Mouse (Mus musculus) testis, postnatal 14 days (tissue): ENCODE data around the gene Gdf10.

Source experiments
- DNase-seq: peaks from one replicate; pipeline ENCODE4 v3.0.0; 2021; ENCODE audit warnings: low spot score

The Gdf10 gene

GRCm38 (mm10) chr14:33939117-33939516 is 15.7 kb downstream of the Gdf10 start:
- no peak for DNase-seq

- DNase-seq, result no peak
Measured at GRCm38 (mm10) chr14:33940739-33941138, 17.4 kb downstream of the Gdf10 start, which contains the start of gene Gdf2. Gene Gdf2 (plus strand): TSS chr14:33941039.

- DNase-seq, result no peak
Measured at GRCm38 (mm10) chr14:33942222-33942621, 18.8 kb downstream of the Gdf10 start.

- DNase-seq, result no peak
Measured at GRCm38 (mm10) chr14:33946125-33946524, 22.7 kb downstream of the Gdf10 start.

- DNase-seq, result no peak
Measured at GRCm38 (mm10) chr14:33952233-33952981, 29.0 kb downstream of the Gdf10 start.

- DNase-seq, result no peak
Measured at GRCm38 (mm10) chr14:33953761-33954160, 30.4 kb downstream of the Gdf10 start, which contains the start of gene Rbp3. Gene Rbp3 (plus strand): TSS chr14:33954003.

- DNase-seq, result peak; percentile 49
Measured at GRCm38 (mm10) chr14:33956055-33956454, 32.7 kb downstream of the Gdf10 start.

GRCm38 (mm10) chr14:33958186-33958585 is 34.8 kb downstream of the Gdf10 start:
- no peak for DNase-seq

- no peak for DNase-seq
Measured at GRCm38 (mm10) chr14:33958841-33959240, 35.5 kb downstream of the Gdf10 start.

GRCm38 (mm10) chr14:33959341-33959740 is 36.0 kb downstream of the Gdf10 start:
- DNase-seq, result peak; percentile 34

GRCm38 (mm10) chr14:33965675-33966074 is 42.3 kb downstream of the Gdf10 start:
- peak; percentile 59 for DNase-seq

- DNase-seq, result no peak
Measured at GRCm38 (mm10) chr14:33972679-33973078, 49.3 kb downstream of the Gdf10 start.

GRCm38 (mm10) chr14:33974752-33975151 is 51.4 kb downstream of the Gdf10 start:
- no peak for DNase-seq

- no peak for DNase-seq
Measured at GRCm38 (mm10) chr14:33977748-33978147, 54.4 kb downstream of the Gdf10 start.

GRCm38 (mm10) chr14:33978604-33979059 is 55.2 kb downstream of the Gdf10 start, which contains the start of gene Zfp488:
Gene Zfp488 (minus strand): TSS chr14:33978764.
- DNase-seq, result peak; percentile 36
